Mouse (Mus musculus): ENCODE results near the gene Gjc2. TPM values are rescaled to one million over a fixed set of nuclear protein-coding genes. Genes with fewer than 3 reads are reported as not detected.
"Not testable (repeated sequence)": the region's sequence is repeated elsewhere in the genome, so short reads cannot be mapped to it uniquely, and the experiment has no call there.

The Gjc2 gene
- polyA plus RNA-seq, 1 experiment, result 0.03 TPM

DNA sequence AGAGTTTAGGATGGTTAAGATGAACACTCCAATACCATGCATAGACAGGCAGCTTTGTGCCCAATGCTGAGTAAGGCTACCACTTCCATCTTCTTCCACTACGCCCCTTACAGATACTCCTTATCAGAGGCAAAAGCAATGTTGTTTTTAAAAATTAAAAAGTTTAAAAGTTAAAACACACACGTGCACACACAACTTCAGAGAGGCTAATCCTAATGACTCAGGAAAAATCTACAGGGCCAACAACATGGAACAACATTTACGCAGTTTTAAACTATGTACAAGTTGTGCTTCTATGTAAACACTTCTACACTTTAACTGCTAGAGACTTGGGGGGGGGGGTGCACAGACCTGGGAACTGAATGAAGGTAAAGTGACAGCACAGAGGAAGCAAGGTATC, 41.0 kb upstream of the Gjc2 start:
- Histone ChIP-seq H3K9me3 (no peaks in the 10 kb centered on the region), H3K4me1 (peaks cover 88% of the 10 kb centered on the region), H3K36me3 (replicated peaks; ENCODE audit: low read length) (peaks cover 54% of the 10 kb centered on the region), H3K4me3 (replicated peaks) (peak overlapping the region; percentile 80), H3K27me3 (replicated peaks) (no peaks in the 10 kb centered on the region)
- TF ChIP-seq FLI1 (IDR thresholded peaks at IDR 0.05; ENCODE audit: low read length) (no peak), GATA1 (IDR thresholded peaks at IDR 0.05; ENCODE audit: borderline replicate concordance, low read length) (no peak)

DNA sequence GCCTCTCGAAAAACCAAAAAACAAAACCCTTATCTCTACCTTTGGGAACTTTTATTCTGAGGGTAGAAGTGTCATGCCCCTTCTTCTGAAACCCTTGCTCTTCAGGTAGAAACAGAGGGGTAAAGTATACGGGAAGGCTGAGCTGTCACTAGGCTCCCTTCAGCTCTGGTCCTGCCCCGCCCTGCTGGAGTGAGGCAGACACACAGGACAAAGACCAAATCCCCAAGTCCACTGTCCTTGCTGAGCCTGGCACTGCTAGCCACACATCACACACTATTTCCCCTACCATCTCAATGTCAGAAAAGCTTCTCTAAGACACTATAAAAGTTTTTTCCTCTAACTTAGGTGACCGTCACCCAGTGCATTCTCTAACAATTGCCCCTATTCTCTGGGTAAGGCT, 39.3 kb upstream of the Gjc2 start:
- H3K4me3 ChIP-seq (replicated peaks), result peak overlapping the region; percentile 9
- no peak for TF ChIP-seq GATA1 (IDR thresholded peaks at IDR 0.05; ENCODE audit: borderline replicate concordance, low read length)
- TF ChIP-seq FLI1 (IDR thresholded peaks at IDR 0.05; ENCODE audit: low read length), result no peak
- H3K27me3 ChIP-seq (replicated peaks), result no peaks in the 10 kb centered on the region
- H3K4me1 ChIP-seq, result peaks cover 98% of the 10 kb centered on the region
- peaks cover 69% of the 10 kb centered on the region for H3K36me3 ChIP-seq (replicated peaks; ENCODE audit: low read length)
- H3K9me3 ChIP-seq, result no peaks in the 10 kb centered on the region

DNA sequence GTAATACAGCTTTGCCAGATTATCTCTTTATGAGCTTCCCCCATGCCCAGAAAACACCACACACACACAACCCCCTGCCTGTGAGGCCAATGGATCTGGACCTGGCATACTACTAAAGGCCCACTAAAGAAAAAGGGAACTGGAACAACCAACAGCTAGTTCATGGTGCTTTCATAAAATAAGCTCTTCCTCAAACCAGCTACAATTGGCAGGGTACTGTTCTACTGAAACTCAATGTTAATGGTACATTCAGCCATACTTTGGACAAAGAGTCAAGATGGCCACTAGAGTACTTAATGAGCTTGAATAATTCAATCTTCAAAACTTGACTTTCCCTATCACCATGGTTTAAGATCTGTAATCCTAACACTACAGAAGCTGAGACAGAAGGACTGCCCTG, 38.6 kb upstream of the Gjc2 start:
- no peak for TF ChIP-seq GATA1 (IDR thresholded peaks at IDR 0.05; ENCODE audit: borderline replicate concordance, low read length)
- no peak for TF ChIP-seq FLI1 (IDR thresholded peaks at IDR 0.05; ENCODE audit: low read length)
- Histone ChIP-seq H3K36me3 (replicated peaks; ENCODE audit: low read length) (peaks cover 69% of the 10 kb centered on the region), H3K27me3 (replicated peaks) (no peaks in the 10 kb centered on the region), H3K4me3 (replicated peaks) (no peak overlapping the region), H3K9me3 (no peaks in the 10 kb centered on the region), H3K4me1 (peaks cover 99% of the 10 kb centered on the region)

DNA sequence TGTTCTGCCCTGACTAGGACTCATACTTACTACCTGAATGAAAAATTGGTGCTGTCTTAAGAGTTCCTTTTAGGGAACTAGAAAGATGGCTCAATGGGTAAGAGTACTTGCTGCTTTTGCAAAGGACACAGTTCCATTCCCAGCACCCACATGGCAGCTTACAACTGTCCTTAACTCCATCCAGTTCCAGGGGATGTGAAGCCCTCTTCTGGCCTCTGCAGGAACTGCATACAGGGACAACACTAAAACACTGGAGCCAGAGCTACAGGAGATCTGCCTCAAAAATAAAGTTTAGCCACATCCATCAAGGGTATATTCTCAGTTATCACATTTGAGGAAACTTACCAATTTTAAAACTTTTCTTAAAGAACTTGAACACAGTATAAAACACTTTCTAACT, 36.1 kb upstream of the Gjc2 start:
- no peaks in the 10 kb centered on the region for H3K9me3 ChIP-seq
- H3K4me1 ChIP-seq, result peaks cover 98% of the 10 kb centered on the region
- peaks cover 86% of the 10 kb centered on the region for H3K36me3 ChIP-seq (replicated peaks; ENCODE audit: low read length)
- H3K4me3 ChIP-seq (replicated peaks), result no peak overlapping the region
- H3K27me3 ChIP-seq (replicated peaks), result no peaks in the 10 kb centered on the region
- no peak for TF ChIP-seq GATA1 (IDR thresholded peaks at IDR 0.05; ENCODE audit: borderline replicate concordance, low read length)
- no peak for TF ChIP-seq FLI1 (IDR thresholded peaks at IDR 0.05; ENCODE audit: low read length)

DNA sequence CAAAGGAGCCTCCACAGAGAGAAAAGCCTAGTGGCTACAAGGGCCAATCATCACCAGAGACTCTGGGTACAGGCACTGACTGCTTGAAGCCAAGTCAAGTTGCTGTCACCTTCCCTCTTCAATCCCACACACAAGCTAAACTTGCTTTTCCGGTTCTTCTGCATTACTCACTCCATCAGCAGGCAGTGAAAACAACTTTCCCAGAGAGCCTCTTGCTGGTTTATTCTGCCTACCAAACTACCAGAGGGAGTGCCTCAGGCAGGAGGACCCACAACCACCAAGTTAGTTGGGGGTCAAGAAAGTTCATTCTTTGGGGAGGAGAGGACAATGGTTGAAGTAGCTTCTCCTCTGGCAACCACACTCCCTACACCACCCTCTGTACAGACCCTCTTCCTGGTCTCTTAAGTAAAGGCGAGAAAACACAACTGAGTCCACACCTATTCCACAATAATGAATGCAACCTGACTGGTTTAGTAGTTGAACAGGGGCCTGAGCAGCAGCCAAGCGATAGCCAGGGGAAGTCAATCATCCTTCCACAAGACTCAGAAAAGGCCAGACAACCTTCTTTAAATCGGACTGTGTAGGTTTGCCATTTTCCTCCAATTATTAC, 35.5 kb upstream of the Gjc2 start:
- Histone ChIP-seq H3K9me3 (no peaks in the 10 kb centered on the region), H3K36me3 (replicated peaks; ENCODE audit: low read length) (peaks cover 85% of the 10 kb centered on the region), H3K4me1 (peaks cover 96% of the 10 kb centered on the region), H3K4me3 (replicated peaks) (no peak overlapping the region), H3K27me3 (replicated peaks) (no peaks in the 10 kb centered on the region)
- TF ChIP-seq FLI1 (IDR thresholded peaks at IDR 0.05; ENCODE audit: low read length) (no peak), GATA1 (IDR thresholded peaks at IDR 0.05; ENCODE audit: borderline replicate concordance, low read length) (no peak)

DNA sequence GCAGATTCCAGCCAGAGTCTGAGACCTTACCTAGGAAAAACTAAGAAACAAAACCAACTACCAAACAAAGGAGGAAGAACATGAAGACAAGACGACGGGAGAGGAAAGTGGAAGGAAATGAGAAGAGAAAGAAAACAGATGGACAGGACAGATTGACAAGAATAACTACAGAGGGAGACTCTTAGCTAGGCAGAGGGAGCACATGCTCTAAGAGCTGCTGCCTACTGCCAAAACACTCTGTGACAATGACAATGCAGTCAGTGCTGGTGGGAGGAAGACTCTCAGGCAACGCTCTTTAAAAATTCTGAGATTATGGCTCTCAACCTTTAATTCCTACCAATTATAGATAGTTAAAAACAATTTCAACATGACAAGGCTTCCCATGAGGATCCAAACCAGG, 33.9 kb upstream of the Gjc2 start:
- peaks cover 94% of the 10 kb centered on the region for H3K4me1 ChIP-seq
- no peak for TF ChIP-seq GATA1 (IDR thresholded peaks at IDR 0.05; ENCODE audit: borderline replicate concordance, low read length)
- TF ChIP-seq FLI1 (IDR thresholded peaks at IDR 0.05; ENCODE audit: low read length), result no peak
- H3K36me3 ChIP-seq (replicated peaks; ENCODE audit: low read length), result peaks cover 83% of the 10 kb centered on the region
- H3K4me3 ChIP-seq (replicated peaks), result peak overlapping the region; percentile 62
- no peaks in the 10 kb centered on the region for H3K9me3 ChIP-seq
- H3K27me3 ChIP-seq (replicated peaks), result no peaks in the 10 kb centered on the region

DNA sequence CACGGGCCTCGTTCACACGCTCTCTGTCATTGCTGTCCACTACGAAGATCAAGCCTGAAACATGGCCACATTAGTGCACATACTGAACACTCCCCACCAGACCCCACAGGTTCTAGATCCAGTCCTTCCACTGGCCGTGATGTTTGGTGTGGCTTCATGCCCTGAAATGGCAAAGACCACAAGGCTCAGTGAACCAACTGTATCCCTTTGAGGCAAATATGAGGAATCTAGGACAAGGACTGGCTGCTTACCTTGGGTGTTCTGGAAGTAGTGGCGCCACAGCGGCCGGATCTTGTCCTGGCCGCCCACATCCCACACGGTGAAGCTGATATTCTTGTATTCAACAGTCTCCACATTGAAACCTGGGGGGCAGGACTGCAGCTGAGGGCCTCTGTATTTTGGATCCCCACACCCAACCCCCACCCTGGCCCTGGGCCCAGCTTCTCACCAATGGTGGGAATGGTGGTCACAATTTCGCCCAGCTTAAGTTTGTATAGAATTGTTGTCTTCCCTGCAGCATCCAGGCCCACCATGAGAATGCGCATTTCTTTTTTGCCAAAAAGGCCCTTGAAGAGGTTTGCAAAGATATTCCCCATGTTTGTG, 30.0 kb upstream of the Gjc2 start:
- no peaks in the 10 kb centered on the region for H3K9me3 ChIP-seq
- TF ChIP-seq GATA1 (IDR thresholded peaks at IDR 0.05; ENCODE audit: borderline replicate concordance, low read length), result no peak
- TF ChIP-seq FLI1 (IDR thresholded peaks at IDR 0.05; ENCODE audit: low read length), result no peak
- H3K4me1 ChIP-seq, result peaks cover 89% of the 10 kb centered on the region
- H3K4me3 ChIP-seq (replicated peaks), result no peak overlapping the region
- peaks cover 70% of the 10 kb centered on the region for H3K36me3 ChIP-seq (replicated peaks; ENCODE audit: low read length)
- no peaks in the 10 kb centered on the region for H3K27me3 ChIP-seq (replicated peaks)

DNA sequence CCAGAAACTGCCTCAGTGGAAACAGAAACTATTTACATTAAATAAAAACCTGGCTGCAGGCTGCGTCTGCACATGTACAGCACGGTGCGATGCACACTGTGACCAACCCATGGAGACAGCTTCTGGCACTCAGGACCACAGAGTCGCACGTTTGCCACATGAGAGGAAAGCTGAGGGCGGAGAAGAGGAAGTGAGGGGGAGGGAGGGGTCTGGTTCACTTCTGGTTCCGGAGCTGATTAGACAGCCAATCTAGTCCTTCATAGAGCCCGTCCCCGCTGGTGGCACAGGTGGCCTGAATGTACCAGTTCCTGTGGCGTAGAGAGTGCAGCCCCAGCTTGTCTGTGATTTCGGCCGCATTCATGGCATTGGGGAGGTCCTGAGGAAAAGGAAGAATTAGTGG, 29.3 kb upstream of the Gjc2 start:
- not testable (repeated sequence) for H3K9me3 ChIP-seq; H3K27me3 ChIP-seq (replicated peaks); H3K4me3 ChIP-seq (replicated peaks)
- Histone ChIP-seq H3K4me1 (peaks cover 89% of the 10 kb centered on the region), H3K36me3 (replicated peaks; ENCODE audit: low read length) (peaks cover 65% of the 10 kb centered on the region)

DNA sequence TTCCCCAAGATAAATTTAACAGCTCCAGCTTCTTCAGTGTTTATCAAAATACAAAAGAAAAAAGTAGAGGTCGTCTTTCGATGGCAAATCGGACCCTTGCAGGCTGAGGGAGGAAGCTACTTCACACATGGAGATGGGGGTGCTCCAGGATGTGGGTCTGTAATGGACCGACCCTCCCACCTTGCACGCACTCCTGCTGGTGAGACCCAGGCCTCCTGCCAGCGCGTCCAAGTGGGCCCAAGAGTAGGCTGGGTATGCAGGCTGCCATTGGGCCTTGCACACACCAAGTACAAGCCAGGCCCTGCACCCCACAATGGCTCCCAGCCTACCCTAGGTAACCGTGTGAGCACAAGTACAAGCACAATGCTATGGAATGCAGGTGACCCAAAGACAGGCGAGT, 28.5 kb upstream of the Gjc2 start:
- H3K9me3 ChIP-seq; H3K4me3 ChIP-seq (replicated peaks); H3K27me3 ChIP-seq (replicated peaks): not testable (repeated sequence)
- peaks cover 82% of the 10 kb centered on the region for H3K4me1 ChIP-seq
- H3K36me3 ChIP-seq (replicated peaks; ENCODE audit: low read length), result peaks cover 67% of the 10 kb centered on the region

DNA sequence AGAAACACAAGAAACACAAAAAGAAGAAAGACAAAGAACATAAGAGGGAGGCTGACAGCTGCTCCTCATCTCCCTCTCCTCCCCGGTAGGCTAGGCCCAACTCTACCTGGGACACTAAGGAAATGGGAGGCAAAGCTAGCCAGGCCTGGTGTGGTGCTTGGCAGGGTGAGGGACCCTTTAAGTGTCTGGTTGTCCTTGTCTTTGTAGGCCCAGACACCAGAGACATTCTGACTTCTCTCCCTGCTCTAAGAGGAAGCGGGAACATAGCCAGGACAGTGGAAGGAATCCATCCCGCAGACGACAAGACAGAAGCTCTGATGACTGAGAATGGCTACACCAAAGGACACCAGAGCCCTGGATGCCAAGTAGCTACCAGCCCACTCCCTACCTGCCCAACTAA, 27.0 kb upstream of the Gjc2 start:
- Histone ChIP-seq H3K4me3 (replicated peaks) (no peak overlapping the region), H3K9me3 (no peaks in the 10 kb centered on the region), H3K4me1 (peaks cover 68% of the 10 kb centered on the region), H3K27me3 (replicated peaks) (no peaks in the 10 kb centered on the region), H3K36me3 (replicated peaks; ENCODE audit: low read length) (peaks cover 67% of the 10 kb centered on the region)
- TF ChIP-seq GATA1 (IDR thresholded peaks at IDR 0.05; ENCODE audit: borderline replicate concordance, low read length) (no peak), FLI1 (IDR thresholded peaks at IDR 0.05; ENCODE audit: low read length) (no peak)

DNA sequence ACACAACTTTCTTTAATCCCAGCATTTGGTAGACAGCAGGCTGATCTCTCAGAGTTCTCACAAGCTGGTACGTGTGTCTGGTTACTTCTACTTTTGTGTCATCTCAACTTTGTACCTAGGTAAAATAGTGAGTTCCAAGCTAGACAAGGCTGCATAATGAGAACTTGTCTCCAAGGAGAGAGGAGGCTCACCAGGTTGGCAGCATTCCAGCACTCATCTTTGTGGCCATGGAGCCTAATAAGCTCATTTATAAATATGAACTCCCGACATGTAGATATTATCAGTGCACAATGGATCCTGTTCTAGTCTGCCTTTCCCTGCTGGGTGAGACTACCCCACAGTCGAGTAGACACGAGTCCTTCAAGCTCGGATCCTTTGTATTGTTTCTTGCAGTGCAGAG, 26.6 kb upstream of the Gjc2 start:
- Histone ChIP-seq H3K4me3 (replicated peaks) (peak overlapping the region; percentile 94), H3K36me3 (replicated peaks; ENCODE audit: low read length) (peaks cover 66% of the 10 kb centered on the region), H3K9me3 (no peaks in the 10 kb centered on the region), H3K4me1 (peaks cover 63% of the 10 kb centered on the region), H3K27me3 (replicated peaks) (no peaks in the 10 kb centered on the region)
- TF ChIP-seq GATA1 (IDR thresholded peaks at IDR 0.05; ENCODE audit: borderline replicate concordance, low read length) (no peak), FLI1 (IDR thresholded peaks at IDR 0.05; ENCODE audit: low read length) (no peak)

Measured in megakaryocyte, embryonic 14.5 days (primary cell).